Mouse (Mus musculus): ENCODE data around the gene Trmt1l.
A peak's percentile ranks its signal among the peaks of the same experiment; 100 is the strongest.
"Not testable (repeated sequence)": the region's sequence is repeated elsewhere in the genome, so short reads cannot be mapped to it uniquely, and the experiment has no call there.

Gene Trmt1l

DNA sequence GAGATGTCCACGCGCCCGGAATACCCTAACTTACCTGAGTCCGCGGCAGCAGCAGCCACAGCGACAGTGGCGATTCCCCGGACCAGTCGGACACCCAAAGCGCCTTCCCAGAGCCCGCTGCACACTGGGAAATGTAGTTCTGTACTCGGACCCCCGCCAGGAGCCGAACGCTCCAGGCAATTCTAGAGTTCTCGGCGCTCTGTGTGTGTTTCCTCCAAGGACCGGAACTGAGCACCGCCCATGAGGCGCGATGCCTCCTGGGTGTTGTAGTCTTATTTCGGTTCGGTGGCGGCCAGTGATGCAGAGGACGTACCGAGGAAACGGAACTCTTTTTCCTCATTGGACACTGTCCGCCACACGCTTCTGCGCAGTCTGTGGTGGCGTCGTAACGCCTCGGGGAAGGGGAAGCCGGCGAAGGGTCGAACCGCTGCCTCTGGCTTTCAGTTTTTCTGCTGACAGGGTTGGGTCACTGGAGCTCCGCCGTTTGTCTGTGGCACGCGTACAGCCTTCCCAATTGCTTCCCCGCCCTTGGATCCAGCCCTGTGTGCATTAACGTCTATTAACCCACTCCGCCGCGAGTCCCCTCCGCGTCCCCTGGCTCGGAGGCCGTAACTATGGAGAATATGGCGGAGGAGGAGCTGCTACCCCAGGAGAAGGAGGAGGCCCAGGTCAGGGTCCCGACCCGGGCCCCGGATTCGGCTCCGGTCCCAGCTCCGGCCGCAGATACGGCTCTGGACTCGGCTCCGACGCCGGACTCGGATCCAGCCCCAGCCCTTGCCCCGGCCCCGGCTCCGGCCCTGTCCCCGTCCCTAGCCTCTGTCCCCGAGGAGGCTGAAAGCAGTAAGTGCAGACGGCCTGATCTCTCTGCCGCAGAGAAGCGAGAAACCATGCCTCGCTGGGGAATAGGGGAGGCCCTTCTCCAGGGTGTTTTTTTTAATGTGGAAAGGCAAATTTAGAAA is at the start of gene Trmt1l, which contains the start of gene Swt1:
TSS of gene Trmt1l (plus strand) at position 280 of the 959 bp plus-strand sequence.
TSS of gene Swt1 (minus strand) at position 193 of the 959 bp plus-strand sequence.
- DNase-seq (ENCODE audit: low spot score) = peak; percentile 87

DNA sequence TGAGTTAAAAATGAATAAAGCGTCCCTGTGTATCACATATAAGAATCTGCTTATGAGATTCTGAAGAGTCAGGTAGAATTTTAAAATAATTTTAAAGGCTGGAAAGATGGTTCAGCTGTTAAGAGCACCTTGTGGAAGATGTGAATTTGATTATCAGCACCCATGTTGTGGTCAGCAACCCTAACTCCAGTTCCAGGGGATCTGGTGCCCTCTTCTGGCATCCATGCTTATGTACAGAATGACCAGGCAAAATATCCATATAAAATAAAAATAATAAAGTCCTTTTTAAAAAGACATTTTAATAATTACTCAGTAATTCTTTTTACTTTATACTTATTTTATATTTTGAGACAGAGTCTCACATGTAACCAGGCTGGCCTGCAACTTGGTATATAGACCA is 38.3 kb upstream of the Trmt1l start:
- DNase-seq (ENCODE audit: low spot score) = no peak

DNA sequence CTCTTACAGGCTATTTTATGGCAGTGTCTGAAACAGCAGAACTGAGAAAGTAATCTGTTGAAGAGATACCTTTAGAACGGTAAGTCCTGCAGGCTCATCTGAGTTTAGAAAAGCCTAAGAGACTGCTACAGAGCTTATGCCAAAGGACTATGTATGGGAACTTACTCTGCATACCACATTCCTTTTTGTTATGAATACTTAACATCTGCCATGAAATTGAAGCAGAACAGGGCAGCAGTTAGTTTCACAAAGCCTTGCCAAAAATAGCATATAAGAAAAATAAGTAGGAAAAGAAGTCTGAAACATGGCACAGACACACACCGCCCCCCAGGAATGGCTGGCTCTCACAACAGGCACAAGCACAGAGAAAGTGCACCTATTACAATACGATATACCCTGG is 18.5 kb upstream of the Trmt1l start:
- no peak for DNase-seq (ENCODE audit: low spot score)

DNA sequence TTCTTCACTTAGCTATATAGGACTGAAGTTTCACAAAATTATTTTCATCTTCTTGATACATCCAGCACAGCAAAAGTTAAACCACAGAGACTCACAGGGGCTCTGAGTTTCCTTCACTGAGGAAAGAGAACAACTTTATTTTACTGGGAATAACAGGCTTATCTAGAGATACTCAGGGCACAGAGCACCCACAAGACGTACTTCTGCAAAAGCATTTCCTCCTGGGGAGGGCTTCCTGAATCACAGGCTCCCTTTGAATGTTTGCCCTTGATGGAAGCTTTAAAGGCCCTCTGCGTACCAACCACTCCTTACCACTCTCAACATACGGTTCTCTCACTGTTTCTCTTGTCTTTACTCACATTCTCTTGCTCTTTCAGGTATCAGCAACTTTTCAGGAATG is 6.2 kb upstream of the Trmt1l start:
- no peak for DNase-seq (ENCODE audit: low spot score)

DNA sequence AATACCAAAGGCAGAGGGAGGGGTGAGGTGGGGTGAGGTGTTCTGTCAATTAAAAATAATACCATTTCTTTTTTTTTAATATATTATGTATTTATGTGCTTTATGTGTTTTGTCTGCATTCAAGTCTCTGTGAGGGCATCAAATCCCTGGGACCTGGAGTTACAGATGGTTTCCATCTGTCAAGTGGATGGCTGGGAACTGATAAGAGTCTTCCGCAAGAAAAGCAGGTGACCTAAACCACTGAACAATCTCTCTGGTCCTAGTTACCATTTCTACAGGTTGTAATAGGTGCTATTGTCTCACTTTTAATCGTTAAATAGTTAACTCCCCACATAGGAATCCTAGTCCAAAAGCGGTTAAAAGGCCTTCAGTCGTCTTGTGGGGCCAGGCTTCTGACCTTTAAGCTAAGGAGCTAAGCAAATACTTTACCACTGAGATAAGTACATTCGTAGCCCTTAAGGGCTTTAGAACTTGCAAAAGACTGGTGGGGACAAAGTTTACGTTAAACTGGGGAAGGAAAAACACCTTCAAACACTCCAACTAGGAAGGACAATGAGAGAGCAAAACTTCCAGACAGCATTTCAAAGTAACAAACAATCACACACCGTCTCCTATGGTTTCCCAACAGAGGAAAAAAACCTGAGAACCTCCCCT is 1.3 kb upstream of the Trmt1l start:
- no peak for DNase-seq (ENCODE audit: low spot score)

DNA sequence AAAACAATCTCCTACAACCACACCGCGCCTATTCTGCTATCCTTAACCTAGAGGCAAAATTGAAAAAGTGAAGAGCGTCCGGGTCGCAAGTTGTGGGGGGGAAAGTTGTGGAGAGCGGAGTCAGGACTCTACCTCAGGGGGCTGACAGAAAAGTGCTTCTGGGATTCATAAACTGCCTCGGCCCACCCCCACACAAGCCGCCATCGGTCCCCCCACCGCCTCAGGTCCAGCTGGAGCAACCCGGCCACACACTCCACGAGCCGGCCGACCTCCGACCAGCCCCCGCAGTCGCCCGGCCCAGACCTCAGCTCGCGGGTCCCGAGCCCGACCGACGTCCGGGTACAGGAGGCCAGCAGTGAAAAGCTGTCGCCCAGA is 467 bp upstream of the Trmt1l start:
- DNase-seq (ENCODE audit: low spot score) = no peak

DNA sequence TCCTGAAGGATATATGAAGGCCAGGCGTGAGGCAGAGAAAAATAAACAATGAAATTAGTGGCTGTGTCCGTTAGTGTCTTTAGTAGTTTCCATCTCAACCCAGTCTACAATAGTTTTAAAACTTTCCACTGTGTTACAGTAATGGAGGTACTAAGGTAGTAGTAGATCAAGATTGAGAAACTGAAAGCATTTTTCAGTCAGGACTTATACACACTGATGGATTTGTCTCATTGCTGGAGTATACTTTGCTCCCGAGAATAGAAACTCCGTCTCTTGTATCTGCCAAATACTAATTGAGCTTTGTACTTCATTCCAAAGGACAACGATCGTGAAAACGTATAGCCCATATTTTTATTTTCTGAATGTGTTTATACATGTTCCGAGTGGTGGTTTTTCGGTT is 974 bp downstream of the Trmt1l start:
- no peak for DNase-seq (ENCODE audit: low spot score)

DNA sequence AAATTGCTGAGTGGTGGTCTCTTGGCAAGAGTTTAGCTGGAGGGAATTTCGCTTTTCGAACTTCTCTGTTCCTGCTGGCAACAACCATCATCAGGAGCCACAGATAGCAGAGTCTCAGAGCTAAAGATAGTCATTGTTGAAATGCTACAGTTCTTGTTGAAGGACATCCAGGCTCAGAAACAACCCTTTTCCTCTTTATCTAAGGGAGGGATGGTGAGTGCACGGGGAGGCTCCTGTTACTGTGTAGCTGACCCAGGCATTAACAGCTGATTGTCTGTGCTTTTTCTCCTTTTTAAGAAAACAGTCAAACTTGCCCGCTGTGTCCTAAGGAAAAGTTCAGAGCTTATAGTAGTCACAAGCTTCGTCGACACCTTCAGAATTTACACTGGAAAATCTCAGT is 7.1 kb downstream of the Trmt1l start:
- no peak for DNase-seq (ENCODE audit: low spot score)

DNA sequence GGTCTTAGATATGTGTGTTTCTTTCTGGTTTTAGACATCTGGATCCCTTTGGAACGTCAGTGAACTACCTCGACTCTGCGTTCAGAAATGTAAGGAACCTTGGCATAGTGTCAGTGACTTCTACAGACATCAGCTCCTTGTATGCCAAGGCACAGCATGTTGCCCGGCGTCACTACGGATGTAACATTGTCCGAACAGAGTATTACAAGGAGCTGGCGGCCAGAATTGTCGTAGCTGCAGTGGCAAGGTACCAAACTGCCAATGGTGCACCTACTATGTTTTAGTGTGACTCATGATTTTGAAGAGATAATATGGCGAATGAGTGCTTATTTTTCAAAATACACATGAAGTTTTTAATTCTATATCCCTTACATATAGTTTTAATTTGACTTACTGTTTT is 21.5 kb downstream of the Trmt1l start:
- no peak for DNase-seq (ENCODE audit: low spot score)

DNA sequence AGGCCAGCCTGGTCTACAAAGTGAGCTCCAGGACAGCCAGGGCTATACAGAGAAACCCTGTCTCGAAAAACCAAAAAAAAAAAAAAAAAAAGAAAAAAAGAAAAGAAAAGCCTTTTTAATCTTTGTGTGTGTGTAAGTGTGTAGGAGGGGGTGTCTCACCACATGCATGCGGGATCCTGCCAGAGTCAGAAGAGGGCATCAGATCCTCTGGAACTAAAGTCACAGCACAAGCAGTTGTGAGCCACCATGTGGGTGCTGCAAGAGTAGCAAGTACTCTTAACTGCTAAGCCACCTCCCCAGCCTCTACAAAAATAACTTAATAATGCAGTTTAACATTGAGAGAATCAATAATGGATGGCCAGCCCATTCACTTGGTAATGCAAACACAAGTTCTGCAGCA is 22.5 kb downstream of the Trmt1l start:
- DNase-seq (ENCODE audit: low spot score) = no peak

DNA sequence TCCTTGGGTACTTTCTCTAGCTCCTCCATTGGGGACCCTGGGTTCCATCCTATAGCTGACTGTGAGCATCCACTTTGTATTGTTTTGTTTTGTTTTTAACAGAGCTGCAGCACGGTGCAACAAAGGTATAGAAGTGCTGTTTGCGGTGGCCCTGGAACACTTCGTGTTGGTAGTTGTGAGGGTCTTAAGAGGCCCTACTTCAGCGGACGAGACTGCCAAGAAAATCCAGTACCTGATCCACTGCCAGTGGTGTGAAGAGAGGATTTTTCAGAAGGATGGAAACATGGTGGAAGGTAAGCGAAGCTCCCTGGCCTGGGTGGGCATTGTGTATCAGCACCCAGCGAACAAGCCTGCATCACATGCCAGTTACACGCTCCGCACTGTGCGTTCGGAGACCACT is 23.6 kb downstream of the Trmt1l start:
- no peak for DNase-seq (ENCODE audit: low spot score)

DNA sequence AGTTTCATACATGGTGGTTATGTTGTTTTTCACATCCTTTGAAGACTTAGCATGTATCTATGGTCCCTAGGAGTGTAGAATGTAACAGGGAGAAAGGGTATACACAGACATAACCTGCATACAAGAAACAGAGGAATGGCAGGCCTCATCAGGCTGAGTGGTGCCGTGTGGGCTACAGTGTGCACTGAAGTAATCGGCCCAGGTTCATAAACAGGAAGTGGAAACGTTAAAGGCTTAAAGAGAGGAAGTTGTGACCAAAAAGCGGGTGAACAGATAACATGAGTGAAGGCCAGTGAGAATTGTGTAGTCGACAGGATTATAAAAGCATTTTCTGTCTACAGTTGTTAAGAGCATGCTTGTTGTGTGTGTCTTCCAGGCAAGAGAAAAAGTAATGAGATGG is 28.7 kb downstream of the Trmt1l start:
- DNase-seq (ENCODE audit: low spot score) = no peak

DNA sequence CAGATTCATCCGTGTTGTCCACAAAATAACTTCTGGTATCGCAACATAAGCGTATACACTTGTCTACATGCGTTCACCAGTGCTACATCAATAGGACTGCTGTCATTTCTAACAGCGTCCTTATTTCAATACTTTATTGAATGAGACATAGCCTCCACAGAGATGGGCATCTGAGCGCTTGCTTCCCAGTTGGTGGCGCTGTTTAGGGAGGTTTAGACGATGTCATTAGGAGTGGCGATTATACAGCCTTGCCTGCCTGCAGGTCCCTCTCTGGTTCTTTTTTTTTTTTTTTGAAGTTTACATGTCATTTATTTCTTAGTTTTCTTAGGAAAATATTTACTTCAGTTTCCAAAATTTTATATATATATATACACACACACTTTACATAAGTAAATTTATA is 32.9 kb downstream of the Trmt1l start:
- no peak for DNase-seq (ENCODE audit: low spot score)

DNA sequence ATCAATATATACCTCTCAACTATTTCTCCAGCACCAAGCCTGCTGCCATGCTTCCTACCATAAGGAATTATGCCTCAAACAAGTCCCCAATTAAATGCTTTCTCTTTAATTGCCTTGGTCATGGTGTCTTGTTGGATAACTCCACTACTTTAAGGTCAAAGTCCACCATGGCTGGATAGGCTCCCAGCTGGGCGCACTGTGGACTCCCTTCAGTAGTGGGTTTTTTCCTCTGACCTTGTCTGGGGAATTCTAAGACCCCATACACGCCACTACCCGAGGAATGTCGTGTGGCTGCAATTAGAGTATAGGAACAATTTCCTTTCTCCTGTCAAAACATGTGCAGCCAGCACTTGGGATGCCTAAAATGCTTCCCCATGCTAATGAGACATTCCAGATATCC is 36.6 kb downstream of the Trmt1l start:
- DNase-seq (ENCODE audit: low spot score) = no peak

DNA sequence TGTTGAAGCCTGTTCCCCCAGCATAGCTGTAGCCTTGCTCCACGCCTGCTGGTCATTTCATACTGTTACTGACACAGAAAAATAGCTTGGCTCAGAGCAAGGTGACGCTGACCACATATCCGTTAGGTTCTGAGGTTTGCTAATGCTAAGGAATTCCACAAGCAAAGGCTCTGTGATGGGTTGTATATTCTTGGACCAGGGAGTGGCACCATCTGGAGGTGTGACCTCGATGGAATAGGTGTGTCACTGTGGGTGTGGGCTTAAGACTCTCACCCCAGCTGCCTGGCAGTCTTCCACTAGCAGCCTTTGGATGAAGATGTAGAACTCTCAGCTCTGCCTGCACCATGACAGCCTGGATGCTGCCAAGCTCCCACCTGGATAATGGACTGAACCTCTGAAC is 38.2 kb downstream of the Trmt1l start:
- DNase-seq (ENCODE audit: low spot score) = no peak

DNA sequence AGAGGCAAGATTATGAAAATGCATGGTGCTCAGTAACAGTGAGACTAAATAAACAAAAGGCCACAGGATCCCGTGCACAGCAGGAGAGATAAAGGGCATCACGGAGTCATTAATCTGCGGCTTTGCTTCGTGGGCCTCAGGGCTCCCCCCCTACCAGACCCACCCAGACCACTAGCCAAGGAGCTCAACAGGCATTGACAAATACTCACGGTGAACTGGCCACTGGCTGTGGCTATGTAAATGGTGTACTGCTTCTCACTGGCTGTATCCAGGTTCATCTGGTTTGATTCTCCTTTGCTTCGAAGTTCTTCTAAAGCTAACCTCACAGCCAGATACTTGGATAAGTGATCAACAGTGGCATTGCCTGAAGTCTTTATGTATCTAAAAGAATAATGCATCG is 43.1 kb downstream of the Trmt1l start:
- DNase-seq (ENCODE audit: low spot score) = no peak

DNA sequence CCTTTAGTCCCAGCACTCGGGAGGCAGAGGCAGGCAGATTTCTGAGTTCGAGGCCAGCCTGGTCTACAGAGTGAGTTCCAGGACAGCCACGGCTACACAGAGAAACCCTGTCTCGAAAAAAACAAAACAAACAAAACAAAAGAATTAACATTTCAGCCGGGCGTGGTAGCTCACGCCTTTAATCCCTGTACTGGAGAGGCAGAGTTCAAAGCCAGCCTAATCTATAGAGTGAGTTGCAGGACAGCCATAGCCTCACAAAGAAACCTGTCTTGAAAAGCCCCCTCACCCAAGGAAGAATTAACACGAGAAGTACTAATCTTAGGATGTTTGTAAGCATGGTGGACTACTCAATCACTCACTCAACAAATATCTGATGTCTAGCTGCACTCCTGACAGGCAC is 44.0 kb downstream of the Trmt1l start:
- DNase-seq (ENCODE audit: low spot score) = not testable (repeated sequence)

DNA sequence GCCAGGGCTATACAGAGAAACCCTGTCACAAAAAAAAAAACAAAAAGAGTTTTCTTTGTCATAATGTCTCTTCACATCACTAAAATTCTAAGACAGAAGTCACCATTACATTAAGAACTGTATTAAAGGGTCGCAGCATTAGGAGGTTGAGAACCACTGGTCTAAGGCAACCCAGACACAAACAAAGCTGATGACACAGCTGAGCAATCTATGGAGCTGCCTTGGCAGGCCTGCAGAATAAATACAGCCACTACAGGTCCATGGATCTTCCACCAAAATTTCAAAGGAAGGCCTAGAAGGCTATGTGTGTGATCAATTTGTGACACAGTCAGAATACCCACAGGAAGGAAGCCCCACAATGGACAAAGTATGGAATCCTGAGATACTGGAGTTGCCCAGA is 54.2 kb downstream of the Trmt1l start:
- DNase-seq (ENCODE audit: low spot score) = no peak

DNA sequence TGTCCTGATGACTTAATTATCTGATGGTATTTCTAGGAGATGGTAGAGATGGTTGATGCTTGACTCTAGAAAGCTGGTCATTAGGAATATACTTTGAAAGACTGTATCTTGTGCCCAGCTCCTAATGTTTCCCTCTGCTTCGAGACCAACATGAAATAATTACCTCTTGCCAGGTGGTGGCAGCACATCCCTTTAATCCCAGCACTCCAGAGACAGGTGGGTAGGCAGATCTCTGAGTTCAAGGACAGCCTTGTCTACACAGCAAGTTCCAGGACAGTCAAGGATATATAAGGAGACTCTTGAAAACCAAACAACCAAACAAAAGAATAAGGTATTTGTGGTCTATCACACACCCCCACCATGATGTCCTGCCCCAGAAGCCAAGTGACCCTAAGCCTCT is 55.2 kb downstream of the Trmt1l start:
- no peak for DNase-seq (ENCODE audit: low spot score)

DNA sequence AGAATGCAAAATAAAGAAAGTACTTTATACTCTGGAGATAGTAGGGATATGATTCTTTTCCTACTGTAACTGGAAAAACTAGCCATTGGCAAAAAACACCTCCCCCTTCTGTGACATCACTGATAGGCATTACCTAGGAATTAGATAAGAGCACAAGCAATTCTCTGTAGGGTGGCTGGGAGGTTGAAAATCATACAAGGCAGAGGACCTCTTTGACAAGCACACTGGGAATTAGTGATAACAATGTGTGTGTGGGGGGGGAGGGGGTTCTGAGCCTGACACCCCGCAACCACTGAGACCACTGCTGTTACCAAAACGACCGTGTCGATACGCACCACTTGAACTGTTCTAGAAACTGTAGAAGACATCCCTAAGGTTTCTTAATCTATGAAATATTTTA is 56.4 kb downstream of the Trmt1l start:
- no peak for DNase-seq (ENCODE audit: low spot score)

DNA sequence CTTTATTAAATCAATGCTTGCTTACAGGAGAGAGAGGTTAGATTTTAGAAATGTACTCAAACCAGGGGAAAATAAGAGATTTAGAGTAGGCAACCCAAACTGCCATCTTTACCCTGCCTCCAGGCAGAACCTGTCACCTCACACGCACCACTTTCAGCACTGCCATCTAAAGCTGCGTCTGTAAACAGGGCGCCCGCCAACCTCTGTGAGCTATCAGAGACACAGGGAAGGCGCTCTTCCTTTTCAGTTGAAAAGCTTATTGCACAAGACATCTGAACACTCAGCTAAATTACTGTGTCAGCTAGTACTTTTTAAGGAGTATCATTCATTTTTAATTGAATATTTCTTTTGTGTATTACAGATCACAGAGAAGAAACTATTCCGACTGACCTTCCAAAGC is 61.5 kb downstream of the Trmt1l start:
- no peak for DNase-seq (ENCODE audit: low spot score)

DNA sequence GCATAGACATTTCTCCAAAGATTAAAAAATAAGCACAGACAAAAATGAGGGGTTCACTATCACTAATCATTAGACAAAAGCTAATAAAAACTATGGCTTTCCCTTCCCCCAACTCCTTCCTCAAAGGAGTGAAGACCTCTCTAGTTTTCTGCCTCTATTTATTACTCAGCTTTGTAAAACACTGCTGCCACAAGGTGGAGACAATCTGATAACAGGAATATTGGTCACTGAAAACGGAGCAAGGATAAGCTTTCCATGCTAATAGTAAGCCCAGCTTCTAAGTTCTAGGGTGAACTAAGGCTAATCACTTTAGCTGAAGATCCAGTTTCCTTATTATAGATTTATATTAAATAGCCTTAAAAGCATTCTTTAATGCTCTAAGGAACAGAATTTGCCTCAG is 64.1 kb downstream of the Trmt1l start:
- DNase-seq (ENCODE audit: low spot score) = no peak

DNA sequence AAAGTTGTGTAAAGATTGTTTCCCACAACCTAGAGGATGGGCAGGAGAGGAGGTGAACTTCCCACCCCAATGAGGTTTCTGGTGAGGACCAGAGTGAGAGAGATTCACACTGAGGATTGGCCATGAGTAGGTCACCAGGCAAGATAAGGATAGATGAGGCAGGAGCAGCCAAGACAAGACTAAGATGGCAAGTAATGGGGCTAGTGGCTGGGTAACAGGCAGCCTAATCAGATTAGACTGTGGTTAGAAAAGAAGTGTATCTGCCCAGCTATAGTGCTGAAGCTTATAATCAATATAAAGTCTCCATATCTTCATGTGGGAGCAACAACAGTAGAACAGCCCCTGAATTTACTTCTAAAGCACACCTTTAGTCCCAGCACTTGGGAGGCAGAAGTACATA is 65.5 kb downstream of the Trmt1l start:
- DNase-seq (ENCODE audit: low spot score) = no peak

DNA sequence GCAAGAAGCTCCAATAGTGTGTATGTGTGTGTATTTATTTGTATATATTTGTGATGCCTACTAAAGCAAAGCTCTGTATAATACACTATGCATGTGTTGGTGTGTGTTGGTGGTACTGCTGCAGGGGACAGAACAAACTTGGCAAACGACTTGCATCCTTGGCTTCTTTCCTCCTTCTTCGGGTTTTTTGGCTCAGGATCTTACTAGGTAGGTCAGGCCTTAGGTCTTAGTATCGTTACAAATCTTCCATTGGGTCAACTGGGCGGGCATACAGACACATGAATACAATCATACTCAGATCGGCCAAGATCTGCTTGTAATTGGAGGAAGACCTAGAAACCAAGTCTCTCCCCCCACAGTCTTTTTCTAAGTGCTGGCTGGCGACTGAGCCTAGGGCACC is 66.4 kb downstream of the Trmt1l start:
- no peak for DNase-seq (ENCODE audit: low spot score)
